Mouse (Mus musculus): ENCODE measurements around the gene Nipbl.
A peak's percentile ranks its signal among the peaks of the same experiment; 100 is the strongest.
"Not testable (repeated sequence)": the region's sequence is repeated elsewhere in the genome, so short reads cannot be mapped to it uniquely, and the experiment has no call there.

Nipbl gene

GRCm38 (mm10) chr15:8443926-8444889, at the start of gene Nipbl:
Nipbl (minus strand) TSS chr15:8444463.
- DNase-seq (ENCODE audit: low read depth, low spot score), result peak; percentile 95

- no peak for DNase-seq (ENCODE audit: low read depth, low spot score)
Measured at GRCm38 (mm10) chr15:8485261-8485660, 41.0 kb upstream of the Nipbl start.

GRCm38 (mm10) chr15:8469006-8469575, 24.8 kb upstream of the Nipbl start:
- no peak for DNase-seq (ENCODE audit: low read depth, low spot score)

- DNase-seq (ENCODE audit: low read depth, low spot score), result no peak
Measured at GRCm38 (mm10) chr15:8463521-8463920, 19.3 kb upstream of the Nipbl start.

GRCm38 (mm10) chr15:8462780-8463179, 18.5 kb upstream of the Nipbl start:
- no peak for DNase-seq (ENCODE audit: low read depth, low spot score)

- DNase-seq (ENCODE audit: low read depth, low spot score), result no peak
Measured at GRCm38 (mm10) chr15:8460871-8461270, 16.6 kb upstream of the Nipbl start.

GRCm38 (mm10) chr15:8459979-8460378, 15.7 kb upstream of the Nipbl start:
- no peak for DNase-seq (ENCODE audit: low read depth, low spot score)

GRCm38 (mm10) chr15:8456223-8456622, 12.0 kb upstream of the Nipbl start:
- not testable (repeated sequence) for DNase-seq (ENCODE audit: low read depth, low spot score)

GRCm38 (mm10) chr15:8455486-8455885, 11.2 kb upstream of the Nipbl start:
- DNase-seq (ENCODE audit: low read depth, low spot score), result no peak

GRCm38 (mm10) chr15:8451071-8451470, 6.8 kb upstream of the Nipbl start:
- peak; percentile 84 for DNase-seq (ENCODE audit: low read depth, low spot score)

GRCm38 (mm10) chr15:8447193-8447767, 3.0 kb upstream of the Nipbl start:
- DNase-seq (ENCODE audit: low read depth, low spot score), result no peak

GRCm38 (mm10) chr15:8446435-8446834, 2.2 kb upstream of the Nipbl start:
- DNase-seq (ENCODE audit: low read depth, low spot score), result peak; percentile 74

GRCm38 (mm10) chr15:8445951-8446419, 1.7 kb upstream of the Nipbl start:
- DNase-seq (ENCODE audit: low read depth, low spot score), result peak; percentile 77

- peak; percentile 91 for DNase-seq (ENCODE audit: low read depth, low spot score)
Measured at GRCm38 (mm10) chr15:8444890-8445597, 781 bp upstream of the Nipbl start.

- DNase-seq (ENCODE audit: low read depth, low spot score), result peak; percentile 83
Measured at GRCm38 (mm10) chr15:8443168-8443925, 916 bp downstream of the Nipbl start.

GRCm38 (mm10) chr15:8442761-8443160, 1.5 kb downstream of the Nipbl start:
- DNase-seq (ENCODE audit: low read depth, low spot score), result peak; percentile 73

GRCm38 (mm10) chr15:8442156-8442555, 2.1 kb downstream of the Nipbl start:
- DNase-seq (ENCODE audit: low read depth, low spot score), result peak; percentile 11

GRCm38 (mm10) chr15:8433239-8433947, 10.9 kb downstream of the Nipbl start:
- no peak for DNase-seq (ENCODE audit: low read depth, low spot score)

- DNase-seq (ENCODE audit: low read depth, low spot score), result no peak
Measured at GRCm38 (mm10) chr15:8432534-8432933, 11.7 kb downstream of the Nipbl start.

GRCm38 (mm10) chr15:8429502-8429901, 14.8 kb downstream of the Nipbl start:
- DNase-seq (ENCODE audit: low read depth, low spot score), result no peak

All from CD4-positive helper T cell, adult 2 months (primary cell).